ENCODE assay signal across 8 mouse cellular contexts in the genomic region with DNA sequence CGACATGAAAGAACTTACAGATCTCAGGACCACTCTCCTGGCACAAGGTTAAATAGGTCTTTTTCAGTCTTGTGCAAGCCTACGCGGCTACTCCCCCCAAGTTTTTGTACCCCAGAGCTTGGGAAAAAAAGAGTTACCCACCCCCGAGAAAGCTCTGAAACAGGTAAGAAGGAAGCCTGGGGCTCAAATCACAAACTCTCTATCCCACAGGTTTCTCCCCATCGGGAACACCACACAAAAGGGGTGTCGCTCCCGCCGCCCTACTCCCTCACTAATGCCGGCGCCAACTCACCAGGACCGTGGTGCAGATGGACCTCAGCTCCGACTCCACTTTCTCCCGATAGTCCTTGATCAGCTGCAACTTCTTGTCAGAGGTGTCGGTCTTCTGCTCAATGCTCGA. TPM values are rescaled to one million over a fixed set of nuclear protein-coding genes. Genes with fewer than 3 reads are reported as not detected.
DNase-seq lines count a peak whose midpoint lies in the region; ATAC-seq and TF ChIP-seq lines count a peak whose summit lies in the region.

No protein-coding gene starts in this region.

- no peak for TF ChIP-seq CTCF in forebrain, postnatal 0 days (IDR thresholded peaks at IDR 0.05; ENCODE audit: low read depth)

- H3K4me1 ChIP-seq in forebrain, postnatal 0 days (ENCODE audit: insufficient read depth), result peaks cover 8% of the 10 kb centered on the region
- H3K4me1 ChIP-seq in limb, embryonic 13.5 days, result peaks cover 18% of the 10 kb centered on the region
- peaks cover 4% of the 10 kb centered on the region for H3K4me1 ChIP-seq in neural tube, embryonic 12.5 days

- H3K9me3 ChIP-seq in forebrain, postnatal 0 days (ENCODE audit: low read length), result no peaks in the 10 kb centered on the region
- peaks cover 23% of the 10 kb centered on the region for H3K9me3 ChIP-seq in limb, embryonic 13.5 days
- H3K9me3 ChIP-seq in neural tube, embryonic 12.5 days, result peaks cover 14% of the 10 kb centered on the region

- peak overlapping the region; percentile 61 for H3K4me2 ChIP-seq in forebrain, postnatal 0 days (ENCODE audit: low read depth)
- H3K4me2 ChIP-seq in limb, embryonic 13.5 days (replicated peaks), result peak overlapping the region; percentile 81
- H3K4me2 ChIP-seq in neural tube, embryonic 12.5 days (replicated peaks), result peak overlapping the region; percentile 66

- H3K36me3 ChIP-seq in forebrain, postnatal 0 days (ENCODE audit: insufficient read depth), result peaks cover 20% of the 10 kb centered on the region
- H3K36me3 ChIP-seq in limb, embryonic 13.5 days, result peaks cover 43% of the 10 kb centered on the region
- peaks cover 37% of the 10 kb centered on the region for H3K36me3 ChIP-seq in neural tube, embryonic 12.5 days

- H3K4me3 ChIP-seq in forebrain, postnatal 0 days (ENCODE audit: low read depth, low read length), result peak overlapping the region; percentile 99
- H3K4me3 ChIP-seq in limb, embryonic 13.5 days, result peak overlapping the region; percentile 89
- H3K4me3 ChIP-seq in neural tube, embryonic 12.5 days, result peak overlapping the region; percentile 86

- H3K9ac ChIP-seq in forebrain, postnatal 0 days, result peak overlapping the region; percentile 66
- peak overlapping the region; percentile 97 for H3K9ac ChIP-seq in limb, embryonic 13.5 days
- H3K9ac ChIP-seq in neural tube, embryonic 12.5 days, result peak overlapping the region; percentile 80

- DNase-seq in adrenal gland, adult 2 months, result peak; percentile 33
- no peak for DNase-seq in adrenal gland, postnatal 4 days (ENCODE audit: low spot score in 2 of 2)
- DNase-seq in spleen, postnatal 10 days (ENCODE audit: low spot score in 2 of 2), result peak; percentile 34 to 35
- DNase-seq in spleen, postnatal 36 days (ENCODE audit: low spot score in 2 of 2), result no peak
- peak; percentile 43 for DNase-seq in forebrain, postnatal 0 days

- ATAC-seq in forebrain, postnatal 0 days, result no peak
- no peak for ATAC-seq in limb, embryonic 13.5 days (ENCODE audit: low FRiP score, low read depth)
- ATAC-seq in neural tube, embryonic 12.5 days (ENCODE audit: low FRiP score, low read depth), result no peak
- ATAC-seq in erythroid progenitor cell, adult 5-6 weeks (replicated peaks; ENCODE audit: low FRiP score, poor library complexity, severe bottlenecking), result no peak

- WGBS in forebrain, postnatal 0 days, result 1% methylated on average over 13 of the region's 15 CpGs
- WGBS in limb, embryonic 13.5 days, result under 1% methylated on average over 14 of the region's 15 CpGs
- WGBS in neural tube, embryonic 12.5 days, result under 1% methylated on average over 14 of the region's 15 CpGs

- no peaks in the 10 kb centered on the region for H3K27me3 ChIP-seq in forebrain, postnatal 0 days (ENCODE audit: insufficient read depth, low read length)
- H3K27me3 ChIP-seq in limb, embryonic 13.5 days, result no peaks in the 10 kb centered on the region
- no peaks in the 10 kb centered on the region for H3K27me3 ChIP-seq in neural tube, embryonic 12.5 days (replicated peaks)

- peak overlapping the region; percentile 64; the same call in 1 of the 2 replicates for H3K27ac ChIP-seq in forebrain, postnatal 0 days (ENCODE audit: low read depth, low read length)
- H3K27ac ChIP-seq in limb, embryonic 13.5 days, result no peak overlapping the region; the same call in 1 of the 2 replicates
- H3K27ac ChIP-seq in neural tube, embryonic 12.5 days, result no peak overlapping the region; the same call in 1 of the 2 replicates

RNA-seq across cellular contexts. Expression of a gene that starts 0.9 kb away (rescaled TPM):
- 100 to 1,000 TPM; 207 to 372 TPM for total RNA-seq in adrenal gland, adult 2 months (2021)
- polyA plus RNA-seq in adrenal gland, adult 2 months (2012; rRNA removed), result 48.0 and 52.3 TPM in 2 replicates
- 100 to 1,000 TPM; 268 to 301 TPM for total RNA-seq in adrenal gland, postnatal 4 days (2021)
- 738 and 806 TPM in 2 replicates for total RNA-seq in forebrain, postnatal 0 days (2014; rRNA removed)
- polyA plus RNA-seq in forebrain, postnatal 0 days (2015; fragmentation: Nextera tagmentation; extraction: Ambion mirVana), result 1,123 and 1,188 TPM in 2 replicates
- polyA plus RNA-seq in limb, embryonic 13.5 days (2015; fragmentation: Nextera tagmentation; extraction: Ambion mirVana), result 705 and 725 TPM in 2 replicates
- 1,106 and 1,139 TPM in 2 replicates for polyA plus RNA-seq in neural tube, embryonic 12.5 days (2016; fragmentation: Nextera tagmentation; extraction: Ambion mirVana)
- 105 and 127 TPM in 2 replicates for total RNA-seq in erythroid progenitor cell, adult 5-6 weeks (2015; ENCODE audit: low replicate concordance)
- total RNA-seq in erythroid progenitor cell, adult 5-6 weeks (2017; ENCODE audit: low replicate concordance), result 72.7 and 79.3 TPM in 2 replicates

RNA-seq across cellular contexts. Expression of a gene that starts 43.1 kb away (rescaled TPM):
- 10 to 100 TPM; 40.2 to 43.8 TPM for total RNA-seq in adrenal gland, adult 2 months (2021)
- polyA plus RNA-seq in adrenal gland, adult 2 months (2012; rRNA removed), result 11.7 and 25.9 TPM in 2 replicates
- total RNA-seq in adrenal gland, postnatal 4 days (2021), result 10 to 100 TPM; 48.9 to 57.0 TPM
- 16.8 and 18.2 TPM in 2 replicates for total RNA-seq in forebrain, postnatal 0 days (2014; rRNA removed)
- polyA plus RNA-seq in forebrain, postnatal 0 days (2015; fragmentation: Nextera tagmentation; extraction: Ambion mirVana), result 8.2 and 11.5 TPM in 2 replicates
- polyA plus RNA-seq in limb, embryonic 13.5 days (2015; fragmentation: Nextera tagmentation; extraction: Ambion mirVana), result 39.9 and 45.4 TPM in 2 replicates
- polyA plus RNA-seq in neural tube, embryonic 12.5 days (2016; fragmentation: Nextera tagmentation; extraction: Ambion mirVana), result 28.6 and 35.2 TPM in 2 replicates
- 10.5 and 16.8 TPM in 2 replicates for total RNA-seq in erythroid progenitor cell, adult 5-6 weeks (2015; ENCODE audit: low replicate concordance)
- 26.6 and 29.8 TPM in 2 replicates for total RNA-seq in erythroid progenitor cell, adult 5-6 weeks (2017; ENCODE audit: low replicate concordance)

Comparison
In these comparisons a context has a peak if more than half of its experiments do, and no peak if none do; other contexts are left out.
1. DNase-seq: peak in adrenal gland, adult 2 months (single experiment), spleen, postnatal 10 days (2 of 2) and forebrain, postnatal 0 days (single experiment); none in adrenal gland, postnatal 4 days (0 of 2) and spleen, postnatal 36 days (0 of 2).
2. Peak in every context shown above with its lines, with median percentiles within 50 percentile points of each other: H3K4me2 ChIP-seq, H3K4me3 ChIP-seq and H3K9ac ChIP-seq.